Mouse (Mus musculus): ENCODE data around the gene Sipa1l1.

DNA sequence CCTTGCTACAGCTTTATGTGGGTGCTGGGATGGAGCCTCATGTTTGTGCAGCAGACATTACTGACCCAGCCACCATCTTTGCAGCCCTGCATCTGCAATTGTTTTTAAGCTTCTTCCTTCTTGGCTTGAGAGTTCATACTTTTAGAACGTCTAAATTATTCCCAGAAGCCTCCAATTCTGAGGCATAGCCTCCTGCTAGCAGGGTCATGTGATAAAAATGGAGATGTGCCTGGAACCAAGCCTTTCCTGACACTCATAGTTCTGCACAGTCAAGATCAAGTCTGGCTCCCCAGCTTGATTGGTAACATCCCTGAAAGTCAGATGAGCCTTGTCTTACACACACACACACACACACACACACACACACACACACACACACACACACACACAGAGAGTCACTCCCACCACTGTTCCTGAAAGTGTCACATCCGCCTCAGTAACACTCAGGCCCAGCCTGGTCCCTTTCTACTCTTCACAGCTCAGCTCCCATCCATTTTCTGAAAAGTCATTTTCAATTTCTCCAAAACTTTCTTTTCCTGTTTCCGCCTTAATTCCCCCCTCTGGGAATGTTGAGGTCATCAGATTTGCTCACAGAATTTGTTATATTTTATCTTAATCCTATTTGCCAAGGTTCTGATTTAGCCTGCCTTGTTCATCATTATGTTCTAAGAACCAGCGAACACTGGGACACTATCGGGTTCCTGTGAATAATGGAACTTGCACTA, 238.6 kb downstream of the Sipa1l1 start:
- TF ChIP-seq CTCF (conservative IDR thresholded peaks at IDR 0.05; ENCODE audit: insufficient read depth, insufficient read length, low read depth, low read length) (no peak), POLR2A (IDR thresholded peaks at IDR 0.05; ENCODE audit: low read depth, low read length) (no peak)

Measured in kidney, adult 2 months (tissue).